ENCODE assay signal across 15 mouse cellular contexts in the genomic region with DNA sequence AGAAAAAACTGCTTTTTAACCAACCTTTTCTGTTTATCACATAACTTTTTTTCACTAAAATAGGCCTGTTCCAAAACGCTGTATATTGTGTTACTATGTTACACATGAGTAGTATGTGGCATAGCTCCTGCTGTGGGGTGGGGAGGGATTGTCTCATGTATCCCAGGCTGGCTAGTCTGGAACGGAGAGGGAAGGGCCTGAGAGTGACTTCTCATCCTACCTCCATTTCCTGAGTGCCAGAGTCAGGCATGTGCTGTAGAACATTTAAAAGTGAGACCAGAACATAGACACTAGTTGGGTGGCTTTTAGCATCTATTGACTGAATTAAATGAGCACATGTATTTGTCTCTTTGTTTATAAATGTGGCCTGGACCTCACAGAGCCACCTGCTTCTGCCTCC. TPM values are rescaled to one million over a fixed set of nuclear protein-coding genes. Genes with fewer than 3 reads are reported as not detected.
A peak's percentile ranks its signal among the peaks of the same experiment; 100 is the strongest.
DNase-seq lines count a peak whose midpoint lies in the region; ATAC-seq and TF ChIP-seq lines count a peak whose summit lies in the region.
"Had no signal": no experiment of that assay in that cellular context is flagged by ENCODE, and none has a peak within 500 bp of the region (broad histone marks: within the 10 kb centered on the region; RNA-seq: fewer than 3 reads in every experiment).

No protein-coding gene starts in this region.

- intact Hi-C loops in heart, postnatal 25 days (cut with DNase I): loop anchor here (5.0 kb wide), 1 partner anchor 89 kb away; no protein-coding TSS in a partner anchor
- intact Hi-C loops in left cerebral cortex, adult 2 months (cut with DNase I): no loop called here

- H3K27ac ChIP-seq in lung, embryonic 16.5 days (ENCODE audit: low read length): no peak overlapping the region
- no peak overlapping the region for H3K27ac ChIP-seq in embryonic facial prominence, embryonic 13.5 days
- H3K27ac ChIP-seq in liver, embryonic 15.5 days (replicated peaks): no peak overlapping the region
- no peak overlapping the region for H3K27ac ChIP-seq in left cerebral cortex, adult 2 months
- H3K27ac ChIP-seq: midbrain, embryonic 10.5 days; neural tube, embryonic 13.5 days had no signal

- peaks cover 2% of the 10 kb centered on the region; the same call in 1 of the 2 replicates for H3K36me3 ChIP-seq in lung, embryonic 16.5 days (ENCODE audit: control insufficient read depth, insufficient read depth, low read length)
- peaks cover 8% of the 10 kb centered on the region for H3K36me3 ChIP-seq in embryonic facial prominence, embryonic 13.5 days
- H3K36me3 ChIP-seq in liver, embryonic 15.5 days (replicated peaks): peaks cover 12% of the 10 kb centered on the region
- H3K36me3 ChIP-seq: neural tube, embryonic 13.5 days had no signal

- peaks cover 12% of the 10 kb centered on the region for H3K4me1 ChIP-seq in lung, embryonic 16.5 days (replicated peaks; ENCODE audit: control insufficient read depth, insufficient read depth, low read length)
- H3K4me1 ChIP-seq in embryonic facial prominence, embryonic 13.5 days: peaks cover 10% of the 10 kb centered on the region
- H3K4me1 ChIP-seq in liver, embryonic 15.5 days (replicated peaks): peaks cover 30% of the 10 kb centered on the region

- no peaks in the 10 kb centered on the region for H3K9me3 ChIP-seq in lung, embryonic 16.5 days (ENCODE audit: control insufficient read depth, low read length)
- H3K9me3 ChIP-seq in embryonic facial prominence, embryonic 13.5 days: no peaks in the 10 kb centered on the region
- no peaks in the 10 kb centered on the region for H3K9me3 ChIP-seq in liver, embryonic 15.5 days (replicated peaks)
- H3K9me3 ChIP-seq: midbrain, embryonic 10.5 days; neural tube, embryonic 13.5 days had no signal

- H3K4me2 ChIP-seq in lung, embryonic 16.5 days (ENCODE audit: low read depth, low read length): peak overlapping the region; percentile 14; the same call in 1 of the 2 replicates
- H3K4me2 ChIP-seq in embryonic facial prominence, embryonic 13.5 days: peak overlapping the region; percentile 60
- H3K4me2 ChIP-seq in liver, embryonic 15.5 days: 0 out of 2 replicates have a peak overlapping the region, but pooled peaks have one; percentile 21

- no peak for TF ChIP-seq CTCF in left cerebral cortex, adult 2 months (IDR thresholded peaks at IDR 0.05)

- H3K27me3 ChIP-seq in lung, embryonic 16.5 days (ENCODE audit: control insufficient read depth, insufficient read depth, low read depth, low read length): no peaks in the 10 kb centered on the region
- H3K27me3 ChIP-seq in embryonic facial prominence, embryonic 13.5 days: no peaks in the 10 kb centered on the region
- H3K27me3 ChIP-seq in liver, embryonic 15.5 days: no peaks in the 10 kb centered on the region
- H3K27me3 ChIP-seq: neural tube, embryonic 13.5 days had no signal

- peak; percentile 80 for DNase-seq in heart, adult 11 months
- DNase-seq in heart, postnatal 25 days (ENCODE audit: low spot score): no peak
- DNase-seq in lung, postnatal 14 days: no peak
- no peak for DNase-seq in layer of hippocampus, postnatal 25 days (ENCODE audit: extremely low spot score in 1 of 2, low spot score in 1 of 2)
- DNase-seq in left cerebral cortex, adult 2 months (ENCODE audit: extremely low spot score in 1 of 2, low spot score in 2 of 2): no peak
- DNase-seq: adrenal gland, postnatal 36 days; cerebellum, adult 11 months; kidney, postnatal 25 days; right cerebral cortex, adult 18-20 months; thymus, postnatal 4 days had no signal

- ATAC-seq in lung, embryonic 16.5 days (ENCODE audit: low read depth): no peak
- ATAC-seq in embryonic facial prominence, embryonic 13.5 days (ENCODE audit: insufficient number of reproducible peaks, insufficient read depth, low FRiP score, low TSS enrichment, low read depth): no peak
- ATAC-seq in liver, embryonic 15.5 days (ENCODE audit: insufficient read depth): no peak

- H3K9ac ChIP-seq in lung, embryonic 16.5 days (ENCODE audit: low read length): no peak overlapping the region
- H3K9ac ChIP-seq in embryonic facial prominence, embryonic 13.5 days: no peak overlapping the region
- H3K9ac ChIP-seq in liver, embryonic 15.5 days: no peak overlapping the region

- WGBS in lung, embryonic 16.5 days: 60% methylated on average over 2 of the region's 2 CpGs
- 59% methylated on average over 2 of the region's 2 CpGs for WGBS in embryonic facial prominence, embryonic 13.5 days
- 70% methylated on average over 2 of the region's 2 CpGs for WGBS in liver, embryonic 15.5 days (ENCODE audit: insufficient replicate concordance)

- H3K4me3 ChIP-seq in lung, embryonic 16.5 days (ENCODE audit: low read length): no peak overlapping the region
- H3K4me3 ChIP-seq in embryonic facial prominence, embryonic 13.5 days: no peak overlapping the region
- H3K4me3 ChIP-seq in liver, embryonic 15.5 days (replicated peaks): no peak overlapping the region
- no peak overlapping the region for H3K4me3 ChIP-seq in left cerebral cortex, adult 2 months

RNA-seq across cellular contexts. Expression of a gene that starts 2.1 kb away (rescaled TPM):
- 10 to 100 TPM; 32.5 to 34.4 TPM for total RNA-seq in heart, postnatal 25 days (2021)
- 143 and 145 TPM in 2 replicates for polyA plus RNA-seq in lung, embryonic 16.5 days (2015; fragmentation: Nextera tagmentation; extraction: Ambion mirVana)
- polyA plus RNA-seq in embryonic facial prominence, embryonic 13.5 days (2015; fragmentation: Nextera tagmentation; extraction: Ambion mirVana): 149 and 165 TPM in 2 replicates
- polyA plus RNA-seq in liver, embryonic 15.5 days (2015; fragmentation: Nextera tagmentation; extraction: Ambion mirVana): 37.6 and 38.2 TPM in 2 replicates
- total RNA-seq in layer of hippocampus, postnatal 25 days (2021): 10 to 100 TPM; 57.1 to 57.5 TPM
- 10 to 100 TPM; 50.2 to 50.3 TPM for total RNA-seq in left cerebral cortex, adult 2 months (2021)

RNA-seq across cellular contexts. Expression of a gene that starts 45.1 kb away (rescaled TPM):
- 100 to 1,000 TPM; 361 to 395 TPM for total RNA-seq in heart, postnatal 25 days (2021)
- polyA plus RNA-seq in lung, embryonic 16.5 days (2015; fragmentation: Nextera tagmentation; extraction: Ambion mirVana): 253 and 283 TPM in 2 replicates
- 330 and 337 TPM in 2 replicates for polyA plus RNA-seq in embryonic facial prominence, embryonic 13.5 days (2015; fragmentation: Nextera tagmentation; extraction: Ambion mirVana)
- polyA plus RNA-seq in liver, embryonic 15.5 days (2015; fragmentation: Nextera tagmentation; extraction: Ambion mirVana): 245 and 256 TPM in 2 replicates
- 100 to 1,000 TPM; 166 to 180 TPM for total RNA-seq in layer of hippocampus, postnatal 25 days (2021)
- 100 to 1,000 TPM; 151 to 170 TPM for total RNA-seq in left cerebral cortex, adult 2 months (2021)

RNA-seq across cellular contexts. Expression of a gene that starts 45.2 kb away (rescaled TPM):
- total RNA-seq in heart, postnatal 25 days (2021): 100 to 1,000 TPM; 159 to 187 TPM
- polyA plus RNA-seq in lung, embryonic 16.5 days (2015; fragmentation: Nextera tagmentation; extraction: Ambion mirVana): 245 and 281 TPM in 2 replicates
- 407 and 434 TPM in 2 replicates for polyA plus RNA-seq in embryonic facial prominence, embryonic 13.5 days (2015; fragmentation: Nextera tagmentation; extraction: Ambion mirVana)
- 233 and 311 TPM in 2 replicates for polyA plus RNA-seq in liver, embryonic 15.5 days (2015; fragmentation: Nextera tagmentation; extraction: Ambion mirVana)
- 10 to 100 TPM; 94.6 to 99.5 TPM for total RNA-seq in layer of hippocampus, postnatal 25 days (2021)
- 10 to 100 TPM; 81.1 to 84.2 TPM for total RNA-seq in left cerebral cortex, adult 2 months (2021)
